Mouse (Mus musculus): ENCODE measurements at regions not wholly inside any gene's neighbourhood (a gene's known extent, or its start where the extent isn't known, plus 50 kb on each side); places are given as distances from the start of the nearest gene placed in this dataset.

DNA sequence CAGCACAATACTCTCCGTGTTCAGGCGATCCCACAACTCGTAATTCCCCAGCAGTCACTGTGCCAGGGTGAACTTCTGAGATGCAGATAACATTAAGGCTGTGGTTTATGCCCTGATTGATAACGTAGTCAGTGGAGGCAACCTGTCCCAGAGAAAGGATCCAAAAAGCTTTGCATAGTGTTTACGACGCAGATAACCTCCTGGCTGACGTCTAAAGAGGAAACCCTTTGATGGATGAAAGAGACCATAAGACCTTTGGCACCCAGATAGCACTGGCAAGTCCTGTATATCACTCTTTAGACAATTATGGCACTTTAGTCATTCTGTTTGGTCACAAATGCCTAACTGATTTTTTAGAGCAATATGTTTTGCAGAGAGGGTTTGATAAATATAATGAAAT lies 538.8 kb upstream of the Map3k7 start:
- no peaks in the 10 kb centered on the region for H3K27me3 ChIP-seq (ENCODE audit: control insufficient read depth, insufficient read depth, insufficient read length)
- H3K4me3 ChIP-seq = no peak overlapping the region
- no peaks in the 10 kb centered on the region for H3K79me2 ChIP-seq (ENCODE audit: control insufficient read depth, insufficient read depth)
- no peaks in the 10 kb centered on the region for H3K36me3 ChIP-seq (ENCODE audit: control insufficient read depth, insufficient read depth)
- H3K4me2 ChIP-seq (ENCODE audit: low read depth) = no peak overlapping the region
- no peak for TF ChIP-seq TCF12 (IDR thresholded peaks at IDR 0.05; ENCODE audit: insufficient read depth, poor library complexity, severe bottlenecking)
- TF ChIP-seq USF1 (IDR thresholded peaks at IDR 0.05; ENCODE audit: low read depth) = no peak
- no peak for TF ChIP-seq E2F4 (IDR thresholded peaks at IDR 0.05; ENCODE audit: insufficient read depth)
- TF ChIP-seq POLR2AphosphoS2 (IDR thresholded peaks at IDR 0.05; ENCODE audit: insufficient read length, low read depth) = no peak
- TF ChIP-seq MYOD1 (IDR thresholded peaks at IDR 0.05; ENCODE audit: control insufficient read depth in 1 of 3, insufficient read length in 2 of 3, low read depth in 2 of 3) = no peak
- TF ChIP-seq SRF (IDR thresholded peaks at IDR 0.05; ENCODE audit: control insufficient read depth, insufficient read length, low read depth) = no peak
- no peak for TF ChIP-seq TCF3 (IDR thresholded peaks at IDR 0.05; ENCODE audit: insufficient read length, low read depth)
- no peak for TF ChIP-seq REST (IDR thresholded peaks at IDR 0.05; ENCODE audit: insufficient read depth, insufficient read length)
- no peak for TF ChIP-seq MAX (IDR thresholded peaks at IDR 0.05; ENCODE audit: low read depth)
- TF ChIP-seq MYOG (IDR thresholded peaks at IDR 0.05; ENCODE audit: control insufficient read depth in 1 of 3, insufficient read depth in 1 of 3, insufficient read length in 2 of 3, low read depth in 2 of 3) = no peak
- no peak for TF ChIP-seq POLR2A (IDR thresholded peaks at IDR 0.05; ENCODE audit: insufficient read length, low read depth)
- H3ac ChIP-seq (ENCODE audit: control insufficient read depth, insufficient read length) = no peak overlapping the region

DNA sequence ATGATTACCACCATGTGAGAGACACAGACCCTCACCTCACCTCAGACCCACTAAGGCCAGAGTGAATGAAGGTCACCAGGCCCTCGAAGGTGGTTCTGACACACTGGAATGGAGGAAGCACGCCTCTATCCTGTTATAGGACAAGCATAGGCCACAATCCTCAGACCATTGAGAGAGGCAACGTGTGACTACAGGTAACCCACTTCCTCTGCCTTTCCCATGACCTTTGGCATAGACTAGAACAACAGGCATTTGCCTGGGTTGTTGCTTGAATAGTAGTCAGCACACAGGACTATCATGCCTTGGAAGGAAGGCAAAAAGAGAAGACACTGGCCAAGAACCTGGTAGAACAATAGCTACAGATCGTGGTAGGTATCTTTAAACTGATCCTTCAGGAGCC lies 538.2 kb upstream of the Map3k7 start:
- H3K4me2 ChIP-seq (ENCODE audit: low read depth) = no peak overlapping the region
- H3ac ChIP-seq (ENCODE audit: control insufficient read depth, insufficient read length) = no peak overlapping the region
- TF ChIP-seq TCF12 (IDR thresholded peaks at IDR 0.05; ENCODE audit: insufficient read depth, poor library complexity, severe bottlenecking) (no peak), MYOD1 (IDR thresholded peaks at IDR 0.05; ENCODE audit: control insufficient read depth in 1 of 3, insufficient read length in 2 of 3, low read depth in 2 of 3) (no peak), SRF (IDR thresholded peaks at IDR 0.05; ENCODE audit: control insufficient read depth, insufficient read length, low read depth) (no peak), MAX (IDR thresholded peaks at IDR 0.05; ENCODE audit: low read depth) (no peak), REST (IDR thresholded peaks at IDR 0.05; ENCODE audit: insufficient read depth, insufficient read length) (no peak), TCF3 (IDR thresholded peaks at IDR 0.05; ENCODE audit: insufficient read length, low read depth) (no peak), MYOG (IDR thresholded peaks at IDR 0.05; ENCODE audit: control insufficient read depth in 1 of 3, insufficient read depth in 1 of 3, insufficient read length in 2 of 3, low read depth in 2 of 3) (no peak), CEBPB (IDR thresholded peaks at IDR 0.05; ENCODE audit: insufficient read depth, poor library complexity, severe bottlenecking) (no peak), POLR2A (IDR thresholded peaks at IDR 0.05; ENCODE audit: insufficient read length, low read depth) (no peak), E2F4 (IDR thresholded peaks at IDR 0.05; ENCODE audit: insufficient read depth) (no peak), USF1 (IDR thresholded peaks at IDR 0.05; ENCODE audit: low read depth) (no peak), POLR2AphosphoS2 (IDR thresholded peaks at IDR 0.05; ENCODE audit: insufficient read length, low read depth) (no peak)

DNA sequence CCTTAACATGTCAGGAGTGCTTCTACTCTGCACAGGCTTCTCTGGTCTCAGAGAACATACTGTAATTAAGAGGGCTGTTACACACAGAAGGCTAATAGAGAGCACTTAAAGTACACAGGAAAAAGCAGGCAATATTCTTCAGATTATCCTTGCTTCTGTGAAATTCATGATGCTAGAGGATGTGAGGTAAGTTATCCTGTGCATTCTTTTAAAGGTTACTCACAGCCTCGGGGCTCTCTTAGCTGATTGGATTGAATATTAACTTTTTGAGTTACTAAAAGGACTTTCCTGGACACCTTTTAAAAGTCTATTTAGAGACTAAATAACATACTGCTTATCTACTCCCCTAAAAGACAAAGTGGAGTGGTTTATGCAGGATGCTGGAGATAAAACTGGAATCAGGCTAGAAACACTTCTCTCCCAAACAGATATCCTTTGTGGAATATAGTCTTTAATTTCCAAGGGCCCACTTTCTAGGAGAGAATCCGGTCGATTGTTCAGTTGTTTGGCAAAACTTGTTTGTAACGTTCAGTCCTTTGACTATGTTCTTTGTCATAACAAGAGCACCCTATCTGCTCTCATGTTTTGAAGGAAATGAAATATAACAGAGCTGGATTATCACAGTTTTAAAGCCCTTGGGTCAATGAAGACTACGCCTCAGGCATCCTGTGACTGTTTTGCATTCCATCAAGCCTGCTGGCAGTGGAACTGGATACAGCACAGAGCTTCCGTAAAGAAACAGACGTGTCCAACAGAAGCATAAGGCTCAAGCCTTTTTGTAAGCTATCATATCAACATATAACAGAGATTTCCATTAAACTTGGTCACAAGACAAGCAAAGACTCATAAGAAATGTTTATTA lies 537.5 kb upstream of the Map3k7 start:
- H3K4me3 ChIP-seq = no peak overlapping the region
- no peaks in the 10 kb centered on the region for H3K36me3 ChIP-seq (ENCODE audit: control insufficient read depth, insufficient read depth)
- H3K4me2 ChIP-seq (ENCODE audit: low read depth) = no peak overlapping the region
- no peaks in the 10 kb centered on the region for H3K27me3 ChIP-seq (ENCODE audit: control insufficient read depth, insufficient read depth, insufficient read length)
- H3ac ChIP-seq (ENCODE audit: control insufficient read depth, insufficient read length) = no peak overlapping the region
- no peak for TF ChIP-seq TCF3 (IDR thresholded peaks at IDR 0.05; ENCODE audit: insufficient read length, low read depth)
- no peak for TF ChIP-seq E2F4 (IDR thresholded peaks at IDR 0.05; ENCODE audit: insufficient read depth)
- TF ChIP-seq MYOG (IDR thresholded peaks at IDR 0.05; ENCODE audit: control insufficient read depth in 1 of 3, insufficient read depth in 1 of 3, insufficient read length in 2 of 3, low read depth in 2 of 3) = no peak
- TF ChIP-seq MYOD1 (IDR thresholded peaks at IDR 0.05; ENCODE audit: control insufficient read depth in 1 of 3, insufficient read length in 2 of 3, low read depth in 2 of 3) = no peak
- TF ChIP-seq SRF (IDR thresholded peaks at IDR 0.05; ENCODE audit: control insufficient read depth, insufficient read length, low read depth) = no peak
- no peak for TF ChIP-seq CEBPB (IDR thresholded peaks at IDR 0.05; ENCODE audit: insufficient read depth, poor library complexity, severe bottlenecking)
- TF ChIP-seq USF1 (IDR thresholded peaks at IDR 0.05; ENCODE audit: low read depth) = no peak
- no peak for TF ChIP-seq POLR2A (IDR thresholded peaks at IDR 0.05; ENCODE audit: insufficient read length, low read depth)
- TF ChIP-seq REST (IDR thresholded peaks at IDR 0.05; ENCODE audit: insufficient read depth, insufficient read length) = no peak
- no peak for TF ChIP-seq POLR2AphosphoS2 (IDR thresholded peaks at IDR 0.05; ENCODE audit: insufficient read length, low read depth)
- TF ChIP-seq MAX (IDR thresholded peaks at IDR 0.05; ENCODE audit: low read depth) = no peak
- no peak for TF ChIP-seq TCF12 (IDR thresholded peaks at IDR 0.05; ENCODE audit: insufficient read depth, poor library complexity, severe bottlenecking)
- no peaks in the 10 kb centered on the region for H3K79me2 ChIP-seq (ENCODE audit: control insufficient read depth, insufficient read depth)

More for the DNA sequence above, 538.2 kb upstream of the Map3k7 start:
- Histone ChIP-seq H3K36me3 (ENCODE audit: control insufficient read depth, insufficient read depth) (no peaks in the 10 kb centered on the region), H3K27me3 (ENCODE audit: control insufficient read depth, insufficient read depth, insufficient read length) (no peaks in the 10 kb centered on the region), H3K4me3 (no peak overlapping the region), H3K79me2 (ENCODE audit: control insufficient read depth, insufficient read depth) (no peaks in the 10 kb centered on the region)

DNA sequence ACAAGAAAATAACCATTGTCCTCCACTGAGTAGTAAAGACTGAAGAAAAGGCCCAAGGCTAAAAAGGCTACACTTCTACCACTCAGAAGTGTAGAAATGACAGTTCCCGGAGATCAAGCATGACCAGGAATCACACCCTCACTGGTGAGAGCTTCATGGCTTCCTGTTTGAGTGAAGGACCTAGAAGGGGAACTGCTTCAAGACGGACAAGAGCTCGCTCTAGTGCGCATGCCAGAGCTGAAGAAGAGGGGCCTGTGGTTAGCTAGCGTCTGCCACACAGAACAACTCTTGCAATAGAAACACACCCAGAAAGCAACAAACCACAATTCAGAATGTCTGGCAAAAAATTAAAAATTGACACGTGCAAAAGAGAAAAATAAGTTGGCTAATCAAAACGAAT lies 530.0 kb upstream of the Map3k7 start:
- H3K36me3 ChIP-seq (ENCODE audit: control insufficient read depth, insufficient read depth) = no peaks in the 10 kb centered on the region
- no peak overlapping the region for H3K4me3 ChIP-seq

More for the DNA sequence above, 530.0 kb upstream of the Map3k7 start:
- H3K4me2 ChIP-seq (ENCODE audit: low read depth) = no peak overlapping the region
- H3K79me2 ChIP-seq (ENCODE audit: control insufficient read depth, insufficient read depth) = no peaks in the 10 kb centered on the region
- no peak overlapping the region for H3ac ChIP-seq (ENCODE audit: control insufficient read depth, insufficient read length)
- no peaks in the 10 kb centered on the region for H3K27me3 ChIP-seq (ENCODE audit: control insufficient read depth, insufficient read depth, insufficient read length)
- TF ChIP-seq POLR2AphosphoS2 (IDR thresholded peaks at IDR 0.05; ENCODE audit: insufficient read length, low read depth) (no peak), SRF (IDR thresholded peaks at IDR 0.05; ENCODE audit: control insufficient read depth, insufficient read length, low read depth) (no peak), CEBPB (IDR thresholded peaks at IDR 0.05; ENCODE audit: insufficient read depth, poor library complexity, severe bottlenecking) (no peak), MAX (IDR thresholded peaks at IDR 0.05; ENCODE audit: low read depth) (no peak), MYOD1 (IDR thresholded peaks at IDR 0.05; ENCODE audit: control insufficient read depth in 1 of 3, insufficient read length in 2 of 3, low read depth in 2 of 3) (no peak), TCF12 (IDR thresholded peaks at IDR 0.05; ENCODE audit: insufficient read depth, poor library complexity, severe bottlenecking) (no peak)
